Mouse (Mus musculus) lung, postnatal 4 days (tissue): ENCODE measurements around the gene Dusp19.

ENCODE experiments used
- DNase-seq, 2 experiments: peaks; one replicate each; pipeline ENCODE4 v3.0.0; 2021

Gene Dusp19

DNA sequence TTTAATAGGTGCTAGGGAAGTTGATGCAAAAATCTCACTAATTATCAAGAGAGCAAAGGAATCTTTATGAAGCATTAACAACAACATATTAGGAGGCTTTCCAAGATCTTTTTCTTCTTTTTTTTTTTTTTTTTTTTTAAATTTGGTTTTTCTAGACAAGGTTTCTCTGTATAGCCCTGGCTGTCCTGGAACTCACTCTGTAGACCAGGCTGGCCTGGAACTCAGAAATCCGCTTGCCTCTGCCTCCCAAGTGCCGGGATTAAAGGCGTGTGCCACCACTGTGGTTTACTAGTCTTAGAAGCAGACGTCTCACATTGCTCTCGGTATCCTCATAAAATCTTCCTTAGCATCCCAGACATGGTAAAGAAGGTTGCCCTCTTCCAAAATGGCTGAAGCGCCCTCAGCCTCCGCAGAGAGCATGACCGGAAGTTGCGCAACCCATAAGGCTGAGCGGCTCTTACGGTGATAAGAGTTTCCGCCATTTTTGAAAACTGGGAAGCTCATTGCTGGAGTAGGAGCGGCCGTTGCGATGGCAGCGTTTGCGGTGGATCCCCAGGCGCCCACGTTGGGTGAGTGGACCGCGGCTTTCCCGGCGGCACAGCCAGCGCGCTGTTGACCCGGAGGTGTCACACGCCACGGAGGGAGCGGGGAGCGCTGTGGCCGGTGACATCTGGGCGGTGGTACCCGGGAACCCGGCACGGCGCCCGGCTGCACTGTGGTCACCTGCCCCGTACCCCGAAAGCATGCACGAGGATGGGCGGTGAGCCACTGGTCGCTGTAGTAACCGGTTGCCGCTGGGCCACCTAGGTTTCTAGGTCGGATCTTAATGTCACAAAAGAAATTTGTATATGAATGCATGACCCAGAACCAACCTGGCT lies 21.8 kb downstream of the Dusp19 start:
- peak; percentile 91 to 94 for DNase-seq

DNA sequence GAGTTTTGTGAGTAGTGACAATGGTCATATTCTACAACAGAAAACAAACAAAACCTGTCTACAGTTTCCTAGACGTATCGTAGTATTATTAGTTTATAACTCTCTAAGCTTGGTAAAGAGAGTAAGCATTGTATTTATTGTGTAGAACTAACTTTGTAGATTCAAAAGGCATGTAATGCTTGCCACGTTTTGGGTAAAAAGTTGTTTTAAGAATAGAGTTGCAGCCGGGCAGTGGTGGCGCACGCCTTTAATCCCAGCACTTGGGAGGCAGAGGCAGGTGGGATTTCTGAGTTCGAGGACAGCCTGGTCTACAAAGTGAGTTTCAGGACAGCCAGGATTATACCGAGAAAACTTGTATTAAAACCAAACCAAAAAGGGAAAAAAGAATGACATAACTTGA lies 22.6 kb downstream of the Dusp19 start:
- DNase-seq, result no peak

GRCm38 (mm10) chr2:80639864-80640263 lies 23.0 kb downstream of the Dusp19 start:
- DNase-seq, result no peak

DNA sequence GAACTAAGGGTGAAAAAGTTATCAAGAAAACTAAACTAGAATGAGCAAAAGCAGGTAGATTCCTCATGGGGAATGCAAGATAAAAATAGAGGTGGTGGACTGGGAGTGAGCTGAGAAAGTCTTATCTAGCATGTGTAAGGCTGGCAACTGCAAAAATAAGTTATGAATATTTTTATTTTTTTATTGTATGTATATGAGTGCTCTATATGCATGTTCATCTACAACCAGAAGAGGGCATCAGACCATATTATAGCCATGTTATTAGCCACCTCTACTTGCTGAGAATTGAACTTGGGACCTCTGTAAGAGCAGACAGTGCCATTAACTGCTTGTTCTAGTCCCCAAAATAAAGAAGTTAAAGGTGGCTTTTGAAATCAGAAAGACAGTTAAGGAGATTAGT lies 44.6 kb downstream of the Dusp19 start:
- no peak for DNase-seq

- DNase-seq, result no peak
These were observed 45.8 kb downstream of the Dusp19 start for GRCm38 (mm10) chr2:80662682-80663081.

DNA sequence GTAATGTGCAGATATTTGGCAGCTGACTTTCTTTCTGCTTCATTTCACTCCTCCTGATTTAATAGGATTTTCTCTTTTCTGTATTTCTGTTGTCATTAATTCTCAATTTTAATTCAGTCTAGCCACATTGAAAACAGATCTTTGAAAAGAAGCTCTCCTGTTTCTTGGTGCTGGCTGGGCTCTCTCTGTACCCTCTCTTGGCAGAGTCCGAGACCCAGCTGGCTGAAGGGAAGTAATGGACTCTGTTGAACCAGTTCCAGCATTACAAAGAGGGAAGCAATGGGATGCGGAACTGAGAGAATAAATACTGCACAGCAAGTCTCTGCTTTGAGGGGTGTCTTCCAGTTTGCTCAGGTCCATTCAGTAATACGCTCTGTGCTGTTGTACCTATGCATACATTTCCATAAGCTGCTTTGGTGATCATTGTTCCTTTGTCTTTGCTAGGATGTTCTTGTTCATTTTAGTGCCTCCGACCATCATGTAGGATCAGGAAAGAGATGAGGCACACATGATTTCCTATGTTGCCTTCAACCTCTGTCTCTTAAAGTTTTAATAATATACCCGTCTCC lies 50.6 kb downstream of the Dusp19 start:
- DNase-seq, result no peak

- DNase-seq, result peak in 1 of 2 experiments; percentile 6
These were observed 53.2 kb downstream of the Dusp19 start for GRCm38 (mm10) chr2:80669868-80670666.

DNA sequence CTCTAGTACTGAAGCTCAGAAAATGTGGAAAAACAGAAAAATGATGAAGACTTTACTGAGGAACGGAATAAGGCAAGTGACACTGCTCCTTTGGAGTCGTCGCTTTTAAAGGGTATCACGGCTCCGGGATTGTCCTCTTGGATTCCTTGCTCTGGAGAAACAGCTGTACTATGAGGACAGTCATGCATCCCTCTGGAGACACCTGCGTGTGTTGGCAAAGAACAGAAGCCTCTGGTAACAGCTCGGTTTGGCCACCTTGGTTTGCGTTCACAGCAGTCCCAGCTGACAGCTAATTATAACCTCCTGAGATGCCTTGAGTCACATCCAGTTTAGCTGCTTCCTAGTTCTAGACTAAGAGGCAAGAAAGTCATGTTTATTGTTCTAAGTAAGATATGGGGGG lies 62.0 kb downstream of the Dusp19 start:
- no peak for DNase-seq
